Mouse (Mus musculus): ENCODE data around the gene Elmsan1.

Elmsan1 gene

GRCm38 (mm10) chr12:84174871-84175270 is 43.8 kb downstream of the Elmsan1 start:
- no peak for DNase-seq (ENCODE audit: low spot score)

DNA sequence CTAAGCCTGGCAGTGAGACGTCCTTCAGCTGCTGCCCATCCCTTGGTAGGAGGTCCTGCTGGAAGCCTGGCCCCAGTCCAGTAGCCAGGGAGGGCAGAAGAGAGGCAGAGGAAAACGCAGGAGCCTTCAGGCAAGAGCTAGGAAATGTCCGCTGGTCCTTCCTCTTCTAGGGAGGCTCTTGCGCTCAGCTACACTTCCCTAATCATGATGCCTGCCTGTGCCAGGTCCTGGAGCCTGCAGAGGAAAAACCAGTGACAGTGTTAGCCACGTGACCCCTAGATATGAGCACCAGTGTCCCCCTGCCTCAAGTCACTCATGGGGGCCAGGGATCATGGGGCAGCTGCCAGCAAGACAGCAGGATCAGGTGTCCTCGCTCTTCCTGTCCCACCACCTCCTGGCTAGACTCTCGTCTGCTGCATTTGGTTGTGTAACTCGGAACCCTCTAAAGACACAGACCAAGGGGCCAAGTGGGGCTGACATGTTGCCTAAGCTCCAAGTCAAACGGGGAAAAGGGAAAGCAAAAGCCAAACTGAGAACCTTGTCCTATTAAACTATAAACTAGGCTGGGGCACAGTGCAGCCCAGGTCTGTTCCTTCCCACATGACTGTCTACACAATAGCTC is 44.4 kb downstream of the Elmsan1 start:
- no peak for DNase-seq (ENCODE audit: low spot score)

DNA sequence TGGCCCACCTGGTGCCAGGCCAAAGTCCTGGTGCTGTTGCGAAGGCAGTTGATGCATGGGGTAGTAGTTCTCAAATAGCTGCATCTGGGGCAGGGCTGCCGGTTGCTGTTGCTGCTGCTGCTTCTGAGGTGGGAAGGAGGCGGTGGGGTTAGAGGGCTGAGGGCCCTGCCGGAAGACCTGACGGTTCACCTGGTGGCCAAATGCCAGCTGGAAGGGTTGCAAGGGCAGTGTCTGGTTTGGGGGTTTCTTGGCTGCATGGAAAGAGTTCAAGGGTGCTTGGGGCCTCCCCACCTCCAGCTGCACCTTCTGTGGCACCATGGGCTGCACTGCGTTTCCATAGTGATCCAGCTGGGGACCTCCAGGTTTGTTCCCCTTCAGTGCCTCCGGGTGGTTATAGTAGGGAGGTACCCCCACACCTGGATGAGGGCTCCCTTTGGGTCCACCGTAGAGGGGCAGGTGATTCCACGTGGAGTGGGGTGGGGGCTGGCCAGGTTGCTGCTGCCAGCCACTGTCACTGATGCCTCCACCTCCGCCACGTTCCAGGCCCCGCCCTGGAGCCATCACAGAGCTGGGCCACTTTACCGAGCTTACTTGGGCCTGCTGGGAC is 45.3 kb downstream of the Elmsan1 start:
- DNase-seq (ENCODE audit: low spot score), result no peak

- DNase-seq (ENCODE audit: low spot score), result no peak
Measured at GRCm38 (mm10) chr12:84172862-84173261, 45.8 kb downstream of the Elmsan1 start.

- DNase-seq (ENCODE audit: low spot score), result no peak
Measured at GRCm38 (mm10) chr12:84172216-84172615, 46.5 kb downstream of the Elmsan1 start.

DNA sequence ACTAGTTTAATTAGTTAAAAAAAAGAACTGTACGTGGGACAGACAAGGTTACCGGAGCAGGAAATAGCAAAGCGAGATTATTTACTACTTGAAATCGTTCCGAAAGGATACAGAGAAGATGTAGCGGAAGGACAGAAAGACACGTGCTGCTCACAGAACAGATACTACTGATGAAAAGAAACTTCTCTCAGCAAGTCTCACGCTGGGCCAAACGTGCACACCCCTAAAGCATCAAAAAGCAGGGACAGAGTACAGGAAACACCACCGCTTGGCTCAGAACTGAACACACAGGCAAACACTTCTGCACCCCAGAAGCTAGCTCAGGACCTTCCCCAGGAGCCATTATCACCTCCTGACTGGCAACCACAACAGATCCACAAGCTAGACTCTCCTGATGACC is 48.1 kb downstream of the Elmsan1 start:
- no peak for DNase-seq (ENCODE audit: low spot score)

GRCm38 (mm10) chr12:84165631-84166373 is 52.9 kb downstream of the Elmsan1 start:
- DNase-seq (ENCODE audit: low spot score), result peak; percentile 60

GRCm38 (mm10) chr12:84163586-84164110 is 55.0 kb downstream of the Elmsan1 start:
- DNase-seq (ENCODE audit: low spot score), result no peak

DNA sequence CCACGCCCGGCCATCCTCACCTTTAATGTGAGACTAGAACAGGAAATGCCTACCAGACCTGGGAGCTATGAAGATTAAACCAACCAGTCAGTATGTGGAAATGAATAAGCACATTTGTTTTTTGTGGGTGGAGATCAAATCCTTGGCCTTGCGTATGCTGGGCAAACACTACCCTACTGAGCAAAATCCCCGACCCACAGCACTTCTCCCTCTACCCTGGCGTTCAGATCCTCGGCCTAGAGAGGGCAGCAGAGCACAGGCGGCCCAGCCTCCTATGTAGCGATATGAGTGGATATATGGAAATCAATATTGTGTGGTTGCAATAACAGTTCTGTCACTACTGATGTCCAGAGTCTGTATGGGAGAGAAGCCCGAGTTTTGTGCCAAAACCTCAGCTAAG is 55.5 kb downstream of the Elmsan1 start:
- DNase-seq (ENCODE audit: low spot score), result no peak

DNA sequence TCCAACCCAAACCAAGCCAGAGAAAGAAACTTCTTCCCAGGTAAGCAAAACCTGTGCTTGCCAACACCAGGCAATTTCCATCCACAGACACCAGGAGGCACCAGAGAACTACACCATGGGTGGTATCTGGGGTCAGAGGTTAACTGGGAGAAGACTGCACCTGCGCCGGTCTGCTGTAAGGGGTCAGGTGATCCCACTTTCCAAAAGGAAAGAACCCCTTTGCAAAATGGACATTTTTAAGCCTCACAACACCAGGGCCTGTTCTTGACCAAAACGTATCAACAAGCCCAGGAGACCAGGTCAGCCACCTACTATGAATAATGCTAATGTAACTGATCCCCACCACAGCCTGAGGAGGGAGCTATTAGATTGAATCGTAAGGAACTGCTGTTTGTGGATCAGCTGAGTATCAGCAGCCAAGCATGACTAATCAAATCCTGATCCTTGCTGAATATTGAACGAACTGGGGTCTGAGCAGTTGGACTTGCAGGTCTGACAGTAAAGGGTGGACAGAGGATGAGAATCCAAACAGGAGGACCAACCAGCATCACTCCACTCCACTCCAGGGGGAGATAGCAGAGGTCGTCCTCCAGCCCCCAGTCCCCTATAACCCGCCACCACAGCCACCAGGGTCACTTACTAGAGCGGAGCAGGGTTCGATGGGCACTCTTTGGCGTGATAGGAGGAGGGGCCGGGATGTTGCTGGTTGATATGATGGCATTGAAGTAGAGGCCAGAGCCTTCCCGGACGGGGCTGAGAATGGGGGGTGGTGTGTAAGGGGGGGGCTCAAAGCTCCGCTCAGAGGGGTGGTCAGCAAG is 56.9 kb downstream of the Elmsan1 start:
- DNase-seq (ENCODE audit: low spot score), result peak; percentile 68

DNA sequence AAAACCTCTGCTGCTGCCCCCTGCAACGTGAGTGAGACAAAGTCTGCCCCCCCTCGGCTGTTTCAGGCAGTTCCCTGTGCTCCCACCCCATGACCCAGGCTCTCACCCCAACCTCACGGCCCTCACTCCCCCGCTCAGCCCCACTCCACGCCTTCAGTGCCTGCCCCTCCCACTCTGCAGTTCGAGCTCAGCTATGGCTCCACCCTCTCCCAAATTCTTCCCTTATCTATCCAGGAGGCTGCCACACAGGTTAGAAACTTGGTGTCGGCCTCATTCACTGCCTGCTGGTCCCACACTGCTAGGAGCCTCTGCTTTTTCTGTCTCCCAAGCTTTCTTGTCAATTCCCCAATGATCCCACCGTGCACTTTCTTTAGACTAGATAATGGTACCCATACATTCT is 57.6 kb downstream of the Elmsan1 start:
- DNase-seq (ENCODE audit: low spot score), result no peak

DNA sequence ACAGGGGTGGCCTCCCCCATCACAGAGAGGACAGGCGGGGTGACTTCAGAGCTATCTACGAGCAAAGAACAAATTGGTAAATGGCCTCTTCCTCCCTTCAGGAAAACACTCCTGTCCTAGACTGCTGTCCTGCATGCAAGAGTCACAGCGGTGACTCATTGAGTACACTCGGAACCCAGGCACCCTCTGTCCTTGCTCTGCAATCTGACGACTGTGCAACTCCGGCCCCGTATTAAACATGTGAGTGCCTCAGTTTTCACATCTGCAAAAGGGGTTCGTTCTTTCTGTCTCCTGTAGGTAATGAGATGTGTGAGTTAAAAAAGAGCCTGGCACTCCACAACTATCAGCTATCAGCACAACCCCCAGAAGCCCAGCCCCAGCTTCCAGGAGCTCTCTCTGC is 58.2 kb downstream of the Elmsan1 start:
- DNase-seq (ENCODE audit: low spot score), result no peak

DNA sequence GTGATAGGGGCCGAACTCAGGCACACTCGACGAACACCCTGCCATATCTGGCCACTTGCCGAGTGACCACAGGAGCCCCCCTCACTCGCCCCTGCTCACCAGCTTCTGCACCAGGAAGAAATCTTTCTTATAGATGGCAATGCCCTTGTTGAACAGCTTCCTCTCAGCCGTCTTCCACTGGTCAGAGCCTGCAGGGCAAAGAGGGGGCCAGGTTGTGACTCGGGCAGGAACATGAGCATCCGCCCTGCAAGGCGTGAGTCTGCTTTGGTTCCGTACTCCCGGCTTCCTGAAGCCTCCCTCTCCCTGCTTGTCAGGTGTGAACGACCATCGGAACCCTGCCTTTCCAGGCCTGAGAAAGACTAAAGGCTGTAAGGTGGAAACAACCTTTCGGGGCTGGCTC is 60.5 kb downstream of the Elmsan1 start:
- no peak for DNase-seq (ENCODE audit: low spot score)

- no peak for DNase-seq (ENCODE audit: low spot score)
Measured at GRCm38 (mm10) chr12:84156210-84156609, 62.5 kb downstream of the Elmsan1 start.

DNA sequence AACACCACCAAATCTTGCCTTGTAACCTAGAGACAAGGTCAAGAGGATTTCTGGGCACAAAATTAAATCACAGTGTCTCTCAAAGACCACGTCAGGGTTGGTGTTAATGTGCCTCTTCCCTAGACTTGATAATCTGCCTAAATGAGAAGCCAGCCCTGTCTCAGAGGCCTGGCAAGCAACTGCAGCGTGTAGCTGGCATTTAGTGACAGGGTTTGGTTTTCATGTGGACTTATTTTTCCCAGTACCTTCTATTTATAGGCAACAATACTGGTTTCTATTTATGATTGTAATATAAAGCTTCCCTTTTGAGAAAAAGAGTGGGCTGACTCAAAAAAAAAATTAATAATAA is 63.2 kb downstream of the Elmsan1 start:
- no peak for DNase-seq (ENCODE audit: low spot score)

DNA sequence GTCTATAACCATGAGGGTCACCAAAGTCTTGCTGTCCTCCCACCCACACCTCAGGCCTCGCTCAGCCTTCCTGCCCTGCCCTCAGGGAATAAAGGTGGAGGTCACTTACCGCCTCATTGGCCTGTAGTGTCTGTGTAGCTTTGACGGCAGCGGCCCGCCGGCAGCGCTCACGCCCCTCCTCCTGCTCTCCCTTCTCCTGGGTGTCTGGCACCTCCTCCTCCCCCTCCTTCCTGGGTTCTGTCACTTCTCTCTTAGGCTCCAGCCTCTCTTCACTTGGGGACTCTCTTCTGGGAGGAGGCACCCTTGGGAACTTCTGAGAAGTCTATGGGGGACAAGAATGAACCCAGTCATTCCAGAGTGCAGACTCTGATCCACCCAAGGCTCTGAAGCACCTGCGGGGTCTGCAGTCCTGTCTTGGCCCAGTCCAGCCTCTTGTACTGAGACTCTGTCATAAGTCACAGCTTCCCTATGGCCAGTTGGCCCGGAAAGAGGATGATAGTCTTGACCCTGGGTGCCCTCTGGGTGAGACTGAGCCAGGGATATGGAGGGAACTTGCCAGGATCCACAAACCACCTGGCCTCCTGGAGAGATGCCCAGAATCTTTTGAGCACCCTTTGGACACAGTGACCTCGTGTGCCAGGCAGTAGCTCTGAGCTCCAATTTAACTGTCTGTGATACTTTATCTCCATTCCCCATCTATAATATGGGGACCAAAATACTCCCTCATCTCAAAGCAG is 63.7 kb downstream of the Elmsan1 start:
- peak; percentile 91 for DNase-seq (ENCODE audit: low spot score)

DNA sequence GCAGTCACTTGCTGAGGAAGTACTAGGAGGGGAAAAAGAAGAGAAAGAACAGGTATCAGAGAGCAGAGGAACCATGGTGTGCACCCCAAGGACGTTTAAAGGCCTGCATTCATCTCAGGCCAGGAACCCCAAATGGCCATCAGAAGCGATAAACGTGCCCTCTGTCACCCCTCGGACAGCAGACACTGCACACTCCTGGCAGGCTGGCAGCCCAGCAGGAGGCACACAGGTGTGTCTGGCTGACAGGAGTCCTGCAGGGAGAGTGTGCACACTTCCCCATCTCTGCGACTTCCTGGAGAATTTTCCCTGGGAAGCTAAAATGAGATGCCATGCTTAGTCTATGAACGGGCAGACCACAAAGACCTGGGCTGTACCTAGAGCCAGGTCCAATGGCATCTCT is 65.3 kb downstream of the Elmsan1 start:
- no peak for DNase-seq (ENCODE audit: low spot score)

GRCm38 (mm10) chr12:84152352-84153190 is 66.1 kb downstream of the Elmsan1 start:
- no peak for DNase-seq (ENCODE audit: low spot score)

GRCm38 (mm10) chr12:84151911-84152310 is 66.8 kb downstream of the Elmsan1 start:
- DNase-seq (ENCODE audit: low spot score), result no peak

GRCm38 (mm10) chr12:84150976-84151375 is 67.7 kb downstream of the Elmsan1 start:
- peak; percentile 51 for DNase-seq (ENCODE audit: low spot score)

DNA sequence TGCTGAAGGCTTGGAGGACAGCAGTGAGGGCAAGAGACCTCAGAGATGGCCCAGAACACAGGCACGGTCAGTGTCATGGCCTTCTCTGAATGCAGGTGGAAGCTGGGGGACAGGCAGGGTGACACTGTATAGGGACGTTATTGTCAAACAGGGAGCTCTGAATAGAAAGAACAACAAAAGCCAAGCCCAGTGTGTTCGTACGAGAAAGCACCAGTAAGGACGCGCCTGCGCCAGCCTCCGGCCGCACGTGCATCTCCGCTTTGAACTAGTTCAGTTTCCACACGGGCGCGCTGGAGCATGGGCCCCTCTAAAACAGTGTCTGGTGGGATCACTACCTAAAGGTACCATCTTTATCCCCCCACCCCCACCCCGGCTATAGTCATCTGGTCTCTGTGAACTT is 68.7 kb downstream of the Elmsan1 start:
- DNase-seq (ENCODE audit: low spot score), result no peak

All from MN1 (cell line).